Mouse (Mus musculus): ENCODE measurements around the gene OR5BS1P.

DNA sequence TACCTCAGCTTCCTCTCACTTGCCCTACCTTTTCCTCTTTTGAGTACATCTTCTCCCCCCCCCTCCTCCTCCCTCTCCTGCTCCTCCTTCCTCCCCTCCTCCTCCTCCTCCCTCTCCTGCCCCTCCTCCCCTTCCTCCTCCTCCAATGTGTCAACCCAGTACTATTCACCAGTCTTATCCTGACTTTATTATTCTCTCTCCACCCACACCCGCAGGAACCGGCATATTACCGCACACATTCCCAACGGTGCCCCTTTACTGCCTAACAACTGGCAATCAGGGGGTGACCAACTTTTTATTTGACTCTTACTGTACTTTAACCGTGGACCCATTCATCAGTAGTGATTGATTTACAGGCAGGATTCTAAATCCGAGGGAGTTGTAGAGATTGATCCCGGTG lies 44.5 kb upstream of the OR5BS1P start:
- no peak for TF ChIP-seq CTCF (IDR thresholded peaks at IDR 0.05; ENCODE audit: low read depth)
- no peak for TF ChIP-seq EP300 (optimal IDR thresholded peaks at IDR 0.05)

Data from stomach, postnatal 0 days (tissue).